Mouse (Mus musculus) ES-Bruce4 (cell line): ENCODE data around the gene Disc1.

Source experiments
- EP300 ChIP-seq: IDR thresholded peaks from 2 replicates; pipeline ENCODE4 v1.6.1; 2011; ENCODE audit warnings: low read depth, low read length; ENCODE audit not compliant: insufficient read depth
- POLR2A ChIP-seq: IDR thresholded peaks from one replicate; pipeline ENCODE4 v1.8.1; 2011; ENCODE audit warnings: low read length; ENCODE audit not compliant: insufficient read depth

DNA sequence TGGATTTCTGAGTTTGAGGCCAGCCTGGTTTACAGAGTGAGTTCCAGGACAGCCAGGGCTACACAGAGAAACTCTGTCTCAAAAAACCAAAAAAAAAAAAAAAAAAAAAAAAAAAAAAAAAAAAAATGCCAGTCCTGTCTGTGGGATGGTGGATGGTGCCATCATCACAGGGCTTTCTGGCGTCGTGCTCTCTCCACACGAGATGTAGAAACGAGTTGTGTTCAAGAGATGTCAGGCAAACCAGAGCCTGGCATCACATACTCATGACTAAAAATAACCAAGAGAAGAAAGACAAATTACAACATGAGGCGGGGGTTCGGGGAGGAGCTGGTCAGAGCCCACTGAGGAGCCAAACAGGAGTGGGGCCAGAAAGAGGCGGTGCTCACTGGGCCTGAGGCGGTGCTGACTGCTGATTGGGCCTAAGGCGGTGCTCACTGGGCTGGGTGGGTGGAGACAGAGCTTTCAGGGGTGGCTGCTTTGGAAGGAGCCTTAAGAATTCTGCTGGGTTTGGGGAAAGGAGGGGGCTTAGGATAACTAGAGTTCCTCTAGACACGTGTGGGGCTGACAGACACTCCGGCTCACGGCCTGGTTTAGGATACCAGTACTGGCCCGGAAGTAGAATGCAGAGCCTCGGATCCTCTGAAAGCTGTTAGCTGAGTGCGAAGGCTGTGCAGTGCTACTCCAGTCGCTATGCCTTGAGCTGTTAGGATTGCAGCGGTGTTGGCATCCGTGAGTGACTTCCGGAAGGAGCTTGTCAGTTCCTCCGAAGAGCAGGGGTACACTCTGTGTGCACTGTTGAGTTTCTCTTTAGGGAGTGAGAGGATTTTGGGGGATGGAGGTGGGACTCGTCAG is 37.1 kb downstream of the Disc1 start:
- TF ChIP-seq POLR2A (no peak), EP300 (no peak)
